Mouse (Mus musculus) heart, embryonic 16.5 days (tissue): ENCODE measurements at regions not wholly inside any gene's neighbourhood (a gene's known extent, or its start where the extent isn't known, plus 50 kb on each side); places are given as distances from the start of the nearest gene placed in this dataset.

Experiments
- ATAC-seq: fragments of 200-750 bp; cut with Nextera tagmentation; replicated peaks from 2 replicates; pipeline ENCODE4 v1.8.0; 2017; ENCODE audit warnings: moderate number of reproducible peaks; ENCODE audit not compliant: insufficient read depth, low FRiP score; ENCODE audit errors: extremely low read depth
- H3K27ac ChIP-seq: fragments of 300-500 bp; sonication (generic); 2 replicates; pipeline ENCODE4 v1.5.1; 2014; ENCODE audit warnings: mild to moderate bottlenecking, low read length, control low read depth, moderate library complexity
- H3K27me3 ChIP-seq: fragments of 300-500 bp; sonication (generic); 2 replicates; pipeline ENCODE4 v1.6.1; 2014; ENCODE audit warnings: low read length, mixed read lengths; ENCODE audit not compliant: control insufficient read depth, insufficient read depth
- H3K36me3 ChIP-seq: fragments of 300-500 bp; sonication (generic); 2 replicates; pipeline ENCODE4 v1.6.1; 2014; ENCODE audit not compliant: control insufficient read depth, insufficient read depth
- H3K4me1 ChIP-seq: fragments of 300-500 bp; sonication (generic); 2 replicates; pipeline ENCODE4 v1.6.1; 2014; ENCODE audit warnings: low read length, mixed read lengths; ENCODE audit not compliant: control insufficient read depth, insufficient read depth
- H3K4me2 ChIP-seq: fragments of 300-500 bp; sonication (generic); 2 replicates; pipeline ENCODE4 v1.6.1; 2014; ENCODE audit warnings: low read depth, mild to moderate bottlenecking, control low read depth, low read length
- H3K4me3 ChIP-seq: fragments of 300-500 bp; sonication (generic); 2 replicates; pipeline ENCODE4 v1.5.1; 2014; ENCODE audit warnings: mild to moderate bottlenecking, control low read depth, low read length
- H3K9ac ChIP-seq: fragments of 300-500 bp; sonication (generic); 2 replicates; pipeline ENCODE4 v1.6.1; 2014; ENCODE audit warnings: low read length, control low read depth
- H3K9me3 ChIP-seq: fragments of 300-500 bp; sonication (generic); replicated peaks from 2 replicates; pipeline ENCODE4 v1.6.1; 2016; ENCODE audit warnings: low read length; ENCODE audit not compliant: control insufficient read depth
- WGBS: fragments of 180-500 bp; shearing (Covaris S2); extraction: QIAGEN DNeasy Blood & Tissue Kit; methylation state at CpG from one replicate; pipeline ENCODE4 v1.1.7; 2014; 5-methylcytosine and 5-hydroxymethylcytosine counted together

DNA sequence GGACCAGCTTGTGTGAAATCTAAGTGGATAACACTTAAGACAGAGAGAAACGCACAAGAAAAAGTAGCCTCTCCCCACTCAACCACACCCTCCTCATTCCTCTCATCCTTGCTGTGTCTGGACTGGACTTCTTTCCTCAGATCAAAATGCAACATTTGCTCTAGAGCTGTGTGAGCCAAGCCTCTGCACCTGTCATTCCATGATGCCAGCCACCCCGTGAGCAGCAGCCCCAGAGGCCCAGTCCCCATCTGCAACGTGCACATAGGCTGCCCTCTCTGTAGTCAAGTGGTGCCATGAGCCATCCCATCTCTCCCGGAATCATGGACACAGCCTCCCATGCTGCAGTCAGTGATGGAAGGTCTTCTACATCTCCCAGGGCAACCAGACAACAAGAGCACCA lies 55.1 kb upstream of the Gpc1 start:
- H3K27me3 ChIP-seq = no peaks in the 10 kb centered on the region
- WGBS = 80% methylated on average over 4 of the region's 4 CpGs

DNA sequence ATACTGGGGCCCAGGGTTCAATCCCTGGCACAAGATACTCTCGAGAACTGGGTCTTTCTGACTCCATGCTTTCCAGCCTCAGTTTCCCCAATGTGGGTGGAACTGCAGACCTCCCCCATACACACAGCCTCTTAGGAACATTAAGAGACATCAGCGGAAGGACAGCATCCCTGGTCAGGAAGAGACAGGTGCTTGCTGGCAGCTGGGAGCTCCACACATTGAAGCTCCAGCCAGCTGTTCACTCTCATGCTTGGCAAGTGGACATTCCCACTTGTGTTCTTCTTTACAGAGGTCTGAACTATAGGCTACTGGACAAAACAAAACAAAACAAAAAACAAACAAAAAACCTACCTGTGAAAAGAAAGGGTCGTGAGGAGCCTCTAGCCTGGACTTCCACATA lies 55.5 kb upstream of the Gpc1 start:
- no peak for ATAC-seq
- Histone ChIP-seq H3K36me3 (no peaks in the 10 kb centered on the region), H3K27me3 (no peaks in the 10 kb centered on the region), H3K4me3 (no peak overlapping the region), H3K4me2 (no peak overlapping the region), H3K9me3 (no peaks in the 10 kb centered on the region), H3K27ac (no peak overlapping the region), H3K9ac (no peak overlapping the region), H3K4me1 (peaks cover 26% of the 10 kb centered on the region)
- WGBS = 75% methylated on average over 3 of the region's 3 CpGs

More for the DNA sequence above, 55.1 kb upstream of the Gpc1 start:
- no peak overlapping the region for H3K9ac ChIP-seq
- no peak overlapping the region for H3K27ac ChIP-seq
- H3K36me3 ChIP-seq = no peaks in the 10 kb centered on the region
- ATAC-seq = no peak
- peaks cover 26% of the 10 kb centered on the region for H3K4me1 ChIP-seq
- no peak overlapping the region for H3K4me2 ChIP-seq
- H3K4me3 ChIP-seq = no peak overlapping the region
- no peaks in the 10 kb centered on the region for H3K9me3 ChIP-seq

GRCm38 (mm10) chr1:92774743-92775692 lies 56.4 kb upstream of the Gpc1 start:
- H3K27me3 ChIP-seq = no peaks in the 10 kb centered on the region
- peak overlapping the region; percentile 17; the same call in 1 of the 2 replicates for H3K27ac ChIP-seq
- no peaks in the 10 kb centered on the region for H3K36me3 ChIP-seq
- H3K4me2 ChIP-seq = peak overlapping the region; percentile 55
- H3K9me3 ChIP-seq = no peaks in the 10 kb centered on the region
- WGBS = 10% methylated on average over 16 of the region's 16 CpGs
- peak overlapping the region; percentile 60 for H3K9ac ChIP-seq
- ATAC-seq = peak; percentile 43
- peak overlapping the region; percentile 28 for H3K4me3 ChIP-seq
- H3K4me1 ChIP-seq = peaks cover 26% of the 10 kb centered on the region

- H3K27me3 ChIP-seq = no peaks in the 10 kb centered on the region
- H3K4me3 ChIP-seq = no peak overlapping the region
- peak overlapping the region; percentile 55; the same call in 1 of the 2 replicates for H3K4me2 ChIP-seq
- no peak overlapping the region for H3K9ac ChIP-seq
- H3K9me3 ChIP-seq = no peaks in the 10 kb centered on the region
- no peak for ATAC-seq
- H3K36me3 ChIP-seq = no peaks in the 10 kb centered on the region
- no peak overlapping the region for H3K27ac ChIP-seq
- WGBS = 83% methylated on average over 3 of the region's 3 CpGs
- peaks cover 32% of the 10 kb centered on the region for H3K4me1 ChIP-seq
Observed at GRCm38 (mm10) chr1:92774006-92774405, 57.4 kb upstream of the Gpc1 start.

- Histone ChIP-seq H3K36me3 (no peaks in the 10 kb centered on the region), H3K4me3 (no peak overlapping the region), H3K4me2 (no peak overlapping the region), H3K9ac (no peak overlapping the region), H3K27me3 (no peaks in the 10 kb centered on the region), H3K9me3 (no peaks in the 10 kb centered on the region), H3K27ac (no peak overlapping the region), H3K4me1 (peaks cover 32% of the 10 kb centered on the region)
- 35% methylated on average over 10 of the region's 10 CpGs for WGBS
- ATAC-seq = no peak
Observed at GRCm38 (mm10) chr1:92772784-92773113, 58.7 kb upstream of the Gpc1 start.

DNA sequence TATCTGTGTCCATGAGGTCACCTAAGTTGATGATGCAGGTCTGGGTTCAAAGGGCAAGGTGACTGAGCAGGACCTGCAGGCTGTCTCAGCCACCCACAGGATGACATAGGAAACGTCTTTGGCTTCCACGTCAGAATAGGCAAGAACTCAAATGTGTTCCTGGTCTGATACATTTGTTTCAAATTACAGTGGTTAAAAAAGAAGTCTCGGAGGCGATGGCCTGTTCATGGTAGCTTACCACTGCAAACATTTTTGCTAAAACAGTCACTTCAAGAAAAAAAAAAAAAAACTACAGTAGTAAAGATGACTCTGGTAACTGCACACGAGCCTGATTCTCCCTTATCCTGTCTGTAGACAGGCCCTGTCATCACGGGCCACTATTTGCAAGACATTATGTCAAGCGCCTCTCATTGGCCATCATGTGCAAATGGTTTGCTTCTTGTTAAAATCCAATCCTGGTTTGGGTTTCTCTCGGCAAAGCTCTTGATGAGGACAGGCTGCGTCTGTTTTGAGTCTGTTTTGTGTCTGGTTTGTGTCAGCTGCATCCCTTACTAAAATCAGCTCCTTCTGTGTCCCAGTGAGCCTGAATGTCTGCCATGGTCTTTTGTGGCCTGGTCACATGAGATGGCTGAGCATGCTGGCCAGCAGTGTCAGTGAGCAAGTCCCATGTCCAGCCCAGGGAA lies 59.2 kb upstream of the Gpc1 start:
- WGBS = 38% methylated on average over 9 of the region's 9 CpGs
- no peaks in the 10 kb centered on the region for H3K9me3 ChIP-seq
- H3K4me3 ChIP-seq = no peak overlapping the region
- H3K4me2 ChIP-seq = no peak overlapping the region
- H3K36me3 ChIP-seq = no peaks in the 10 kb centered on the region
- no peaks in the 10 kb centered on the region for H3K27me3 ChIP-seq
- H3K9ac ChIP-seq = no peak overlapping the region
- no peak overlapping the region for H3K27ac ChIP-seq
- no peak for ATAC-seq
- H3K4me1 ChIP-seq = peaks cover 32% of the 10 kb centered on the region

GRCm38 (mm10) chr1:92769696-92770095 lies 61.7 kb upstream of the Gpc1 start:
- Histone ChIP-seq H3K4me2 (no peak overlapping the region), H3K9me3 (no peaks in the 10 kb centered on the region), H3K9ac (no peak overlapping the region), H3K27ac (no peak overlapping the region), H3K27me3 (no peaks in the 10 kb centered on the region), H3K4me1 (peaks cover 21% of the 10 kb centered on the region), H3K36me3 (no peaks in the 10 kb centered on the region), H3K4me3 (no peak overlapping the region)
- 48% methylated on average over 7 of the region's 7 CpGs for WGBS
- no peak for ATAC-seq

DNA sequence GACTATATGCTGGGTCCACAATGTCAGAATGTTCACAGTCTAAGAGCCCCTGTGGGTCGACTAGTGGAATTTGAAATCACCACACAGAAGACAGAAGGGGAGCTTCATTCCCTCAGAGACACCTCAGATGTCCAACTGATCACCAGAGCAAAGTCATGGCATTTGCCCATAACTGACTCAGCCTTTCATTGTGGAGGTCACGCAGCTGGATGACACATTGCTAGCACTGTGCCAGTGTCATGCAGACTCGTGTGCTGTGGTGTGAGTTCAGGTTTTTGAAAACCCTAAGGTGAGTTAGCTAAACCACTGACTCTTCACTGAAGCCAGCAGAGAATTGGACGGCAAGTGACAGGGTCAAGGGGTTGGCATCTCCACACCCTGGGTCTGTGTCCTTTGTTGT lies 62.3 kb upstream of the Gpc1 start:
- Histone ChIP-seq H3K9me3 (no peaks in the 10 kb centered on the region), H3K4me3 (no peak overlapping the region), H3K27me3 (no peaks in the 10 kb centered on the region), H3K4me1 (peaks cover 16% of the 10 kb centered on the region), H3K4me2 (no peak overlapping the region), H3K36me3 (no peaks in the 10 kb centered on the region), H3K9ac (no peak overlapping the region), H3K27ac (no peak overlapping the region)
- 67% methylated on average over 4 of the region's 4 CpGs for WGBS
- ATAC-seq = no peak

DNA sequence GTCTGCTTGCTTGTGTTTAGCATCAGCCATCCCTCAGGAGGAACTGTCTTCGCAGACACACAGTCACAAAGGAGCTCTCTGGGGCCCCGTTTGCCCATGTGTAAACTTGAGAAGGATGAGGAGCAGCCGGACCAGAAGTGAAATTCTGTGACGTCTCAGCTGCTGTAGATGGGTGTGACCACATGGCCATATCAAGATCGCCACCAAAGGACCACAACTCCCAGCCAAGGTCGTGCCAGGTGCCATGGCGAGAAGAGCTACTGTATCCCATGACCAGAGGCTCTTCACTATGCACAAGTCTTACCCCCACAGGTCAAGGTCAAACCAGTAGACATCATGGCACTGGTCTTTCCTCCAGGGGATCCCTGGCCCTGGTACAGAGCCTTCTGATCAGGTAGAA lies 64.9 kb upstream of the Gpc1 start:
- 79% methylated on average over 7 of the region's 7 CpGs for WGBS
- no peak for ATAC-seq
- H3K27me3 ChIP-seq = no peaks in the 10 kb centered on the region

More for the DNA sequence above, 64.9 kb upstream of the Gpc1 start:
- Histone ChIP-seq H3K36me3 (no peaks in the 10 kb centered on the region), H3K4me2 (no peak overlapping the region), H3K4me1 (peaks cover 6% of the 10 kb centered on the region), H3K4me3 (no peak overlapping the region), H3K9me3 (no peaks in the 10 kb centered on the region), H3K27ac (no peak overlapping the region), H3K9ac (no peak overlapping the region)
